Mouse (Mus musculus): ENCODE data around the gene Sspo. TPM values are rescaled to one million over a fixed set of nuclear protein-coding genes. Genes with fewer than 3 reads are reported as not detected.

Sspo gene
- total and polyA plus RNA-seq, 3 experiments = not detected

Other genes starting within 250 kb of the Sspo start
- 4.8 and 4.9 TPM in 2 replicates for gene Krba1, start 52.6 kb upstream of the Sspo start, total RNA-seq (2012; rRNA removed)
- 1 to 10 TPM in 1 of 2 experiments, not detected in 1; 8.7 TPM for gene Krba1, start 52.6 kb upstream of the Sspo start, polyA plus RNA-seq (2012; ENCODE audit: insufficient read depth in 1 of 2, insufficient read length in 2 of 2, low read depth in 1 of 2, low replicate concordance in 2 of 2, missing spikeins in 1 of 2)
- 0.85 and 1.0 TPM in 2 replicates for gene Zfp467, start 2.4 kb upstream of the Sspo start, total RNA-seq (2012; rRNA removed)
- 1 to 10 TPM in 1 of 2 experiments, not detected in 1; 5.7 TPM for gene Zfp467, start 2.4 kb upstream of the Sspo start, polyA plus RNA-seq (2012; ENCODE audit: insufficient read depth in 1 of 2, insufficient read length in 2 of 2, low read depth in 1 of 2, low replicate concordance in 2 of 2, missing spikeins in 1 of 2)
- gene Atp6v0e2, start 89.4 kb downstream of the Sspo start, total RNA-seq (2012; rRNA removed) = not detected in 2 replicates
- not detected for gene Atp6v0e2, start 89.4 kb downstream of the Sspo start, polyA plus RNA-seq (2012; ENCODE audit: insufficient read depth in 1 of 2, insufficient read length in 2 of 2, low read depth in 1 of 2, low replicate concordance in 2 of 2, missing spikeins in 1 of 2)
- not detected in 2 replicates for gene Lrrc61, start 106.6 kb downstream of the Sspo start, total RNA-seq (2012; rRNA removed)
- not detected for gene Lrrc61, start 106.6 kb downstream of the Sspo start, polyA plus RNA-seq (2012; ENCODE audit: insufficient read depth in 1 of 2, insufficient read length in 2 of 2, low read depth in 1 of 2, low replicate concordance in 2 of 2, missing spikeins in 1 of 2)
- gene Rarres2, start 124.6 kb downstream of the Sspo start, total RNA-seq (2012; rRNA removed) = not detected in 2 replicates
- gene Rarres2, start 124.6 kb downstream of the Sspo start, polyA plus RNA-seq (2012; ENCODE audit: insufficient read depth in 1 of 2, insufficient read length in 2 of 2, low read depth in 1 of 2, low replicate concordance in 2 of 2, missing spikeins in 1 of 2) = not detected
- not detected in 2 replicates for gene Gm45021, start 141.4 kb downstream of the Sspo start, total RNA-seq (2012; rRNA removed)
- not detected for gene Gm45021, start 141.4 kb downstream of the Sspo start, polyA plus RNA-seq (2012; ENCODE audit: insufficient read depth in 1 of 2, insufficient read length in 2 of 2, low read depth in 1 of 2, low replicate concordance in 2 of 2, missing spikeins in 1 of 2)
- not detected in 2 replicates for gene Repin1, start 145.7 kb downstream of the Sspo start, total RNA-seq (2012; rRNA removed)
- not detected for gene Repin1, start 145.7 kb downstream of the Sspo start, polyA plus RNA-seq (2012; ENCODE audit: insufficient read depth in 1 of 2, insufficient read length in 2 of 2, low read depth in 1 of 2, low replicate concordance in 2 of 2, missing spikeins in 1 of 2)
- not detected in 2 replicates for gene Gm44965, start 145.7 kb downstream of the Sspo start, total RNA-seq (2012; rRNA removed)
- not detected for gene Gm44965, start 145.7 kb downstream of the Sspo start, polyA plus RNA-seq (2012; ENCODE audit: insufficient read depth in 1 of 2, insufficient read length in 2 of 2, low read depth in 1 of 2, low replicate concordance in 2 of 2, missing spikeins in 1 of 2)
- gene Zfp775, start 153.8 kb downstream of the Sspo start, total RNA-seq (2012; rRNA removed) = not detected in 2 replicates
- not detected for gene Zfp775, start 153.8 kb downstream of the Sspo start, polyA plus RNA-seq (2012; ENCODE audit: insufficient read depth in 1 of 2, insufficient read length in 2 of 2, low read depth in 1 of 2, low replicate concordance in 2 of 2, missing spikeins in 1 of 2)
- not detected in 2 replicates for gene AI854703, start 178.5 kb downstream of the Sspo start, total RNA-seq (2012; rRNA removed)
- not detected for gene AI854703, start 178.5 kb downstream of the Sspo start, polyA plus RNA-seq (2012; ENCODE audit: insufficient read depth in 1 of 2, insufficient read length in 2 of 2, low read depth in 1 of 2, low replicate concordance in 2 of 2, missing spikeins in 1 of 2)
- not detected in 2 replicates for gene Gimap8, start 199.0 kb downstream of the Sspo start, total RNA-seq (2012; rRNA removed)
- gene Gimap8, start 199.0 kb downstream of the Sspo start, polyA plus RNA-seq (2012; ENCODE audit: insufficient read depth in 1 of 2, insufficient read length in 2 of 2, low read depth in 1 of 2, low replicate concordance in 2 of 2, missing spikeins in 1 of 2) = not detected
- 3.8 and 4.8 TPM in 2 replicates for gene Gimap9, start 227.9 kb downstream of the Sspo start, total RNA-seq (2012; rRNA removed)
- gene Gimap9, start 227.9 kb downstream of the Sspo start, polyA plus RNA-seq (2012; ENCODE audit: insufficient read depth in 1 of 2, insufficient read length in 2 of 2, low read depth in 1 of 2, low replicate concordance in 2 of 2, missing spikeins in 1 of 2) = 1 to 10 TPM in 1 of 2 experiments, not detected in 1; 6.2 TPM
- 0.12 TPM in 1 of 2 replicates, not detected in the other for gene Gimap4, start 236.3 kb downstream of the Sspo start, total RNA-seq (2012; rRNA removed)
- gene Gimap4, start 236.3 kb downstream of the Sspo start, polyA plus RNA-seq (2012; ENCODE audit: insufficient read depth in 1 of 2, insufficient read length in 2 of 2, low read depth in 1 of 2, low replicate concordance in 2 of 2, missing spikeins in 1 of 2) = under 1 TPM in 1 of 2 experiments, not detected in 1; 0.25 TPM